Mouse (Mus musculus) liver, adult 2 months (tissue): ENCODE measurements around the gene 1700019D03Rik. TPM values are rescaled to one million over a fixed set of nuclear protein-coding genes. Genes with fewer than 3 reads are reported as not detected.

Source experiments
- DNase-seq: peaks from one replicate; pipeline ENCODE4 v3.0.0-alpha.2; 2011; ENCODE audit warnings: low read depth, low spot score; ENCODE audit errors: extremely low read depth
- H3K27ac ChIP-seq: fragments of 200-500 bp; replicated peaks from 2 replicates; pipeline ENCODE4 v1.5.1; 2012; ENCODE audit warnings: low read depth, mild to moderate bottlenecking, control low read depth, inconsistent platforms, low read length; ENCODE audit not compliant: insufficient read depth
- H3K27me3 ChIP-seq: fragments of 200-500 bp; 2 replicates; pipeline ENCODE4 v1.6.1; 2012; ENCODE audit warnings: mild to moderate bottlenecking, moderate library complexity, low read length, inconsistent platforms; ENCODE audit not compliant: control insufficient read depth, insufficient read depth
- H3K36me3 ChIP-seq: fragments of 200-500 bp; 2 replicates; pipeline ENCODE4 v1.6.1; 2012; ENCODE audit warnings: low read length, inconsistent platforms; ENCODE audit not compliant: control insufficient read depth, insufficient read depth
- H3K4me1 ChIP-seq: fragments of 200-500 bp; 2 replicates; pipeline ENCODE4 v1.6.1; 2011; ENCODE audit warnings: low read length; ENCODE audit not compliant: control insufficient read depth, insufficient read depth
- H3K4me3 ChIP-seq: fragments of 200-500 bp; 2 replicates; pipeline ENCODE4 v1.5.1; 2011; ENCODE audit warnings: low read depth, mild to moderate bottlenecking, control low read depth, low read length, moderate library complexity; ENCODE audit not compliant: insufficient read depth
- H3K79me2 ChIP-seq: fragments of 200-500 bp; 2 replicates; pipeline ENCODE4 v1.6.1; 2012; ENCODE audit warnings: inconsistent platforms, mild to moderate bottlenecking, low read length, moderate library complexity; ENCODE audit not compliant: control insufficient read depth, insufficient read depth
- H3K9ac ChIP-seq: fragments of 200-500 bp; 2 replicates; pipeline ENCODE4 v1.6.1; 2012; ENCODE audit warnings: low read depth, mild to moderate bottlenecking, control low read depth, inconsistent platforms, low read length
- CTCF ChIP-seq: fragments of 200-500 bp; IDR thresholded peaks from 2 replicates; pipeline ENCODE4 v1.5.1; 2011; ENCODE audit warnings: low read depth, low read length, control low read depth
- POLR2A ChIP-seq: fragments of 200-500 bp; IDR thresholded peaks from 2 replicates; pipeline ENCODE4 v1.6.1; 2011; ENCODE audit warnings: low read length, control low read depth; ENCODE audit not compliant: insufficient read depth; ENCODE audit errors: extremely low read depth
- WGBS: fragments of 180-500 bp; shearing (Covaris S2); methylation state at CpG from one replicate; pipeline ENCODE4 v1.1.7; 2018; 5-methylcytosine and 5-hydroxymethylcytosine counted together
- polyA plus RNA-seq: library from polyadenylated mRNA; depleted of rRNA; stranded (reverse); fragments of >200 nt; gene quantifications from 2 replicates; pipeline ENCODE4 v1.2.3, GENCODE M21; 2012
- total RNA-seq: library from RNA; depleted of rRNA; stranded (reverse); fragments of >200 nt; gene quantifications from 2 replicates; pipeline ENCODE4 v1.2.3, GENCODE M21; 2014

The 1700019D03Rik gene
- total and polyA plus RNA-seq, 2 experiments, result not detected

DNA sequence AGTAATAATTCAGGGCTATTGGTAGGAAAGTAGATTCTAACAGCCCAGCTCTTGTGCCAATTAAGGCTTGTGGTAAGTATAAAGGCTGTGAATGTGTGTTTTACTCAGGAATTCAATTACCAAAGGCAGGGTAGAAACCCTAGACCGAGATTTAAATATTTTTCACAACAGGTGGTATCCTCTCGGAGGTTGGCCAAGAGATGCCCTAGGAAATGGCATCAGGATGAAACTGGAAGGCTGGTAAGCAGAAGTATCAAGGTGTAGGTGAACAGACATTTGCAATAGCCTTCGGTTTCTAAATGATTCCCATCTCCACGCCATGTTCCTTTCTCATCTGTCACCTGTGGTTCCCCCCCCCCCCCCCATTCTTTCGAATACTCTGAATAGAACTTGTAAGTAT, 4.4 kb downstream of the 1700019D03Rik start:
- H3K36me3 ChIP-seq, result no peaks in the 10 kb centered on the region
- H3K4me3 ChIP-seq, result no peak overlapping the region
- WGBS, result 84% methylated on average over 5 of the region's 5 CpGs
- DNase-seq, result no peak
- no peak for TF ChIP-seq CTCF
- H3K27ac ChIP-seq, result no peak overlapping the region
- no peaks in the 10 kb centered on the region for H3K79me2 ChIP-seq
- H3K27me3 ChIP-seq, result no peaks in the 10 kb centered on the region
- no peak overlapping the region for H3K9ac ChIP-seq
- no peaks in the 10 kb centered on the region for H3K4me1 ChIP-seq

DNA sequence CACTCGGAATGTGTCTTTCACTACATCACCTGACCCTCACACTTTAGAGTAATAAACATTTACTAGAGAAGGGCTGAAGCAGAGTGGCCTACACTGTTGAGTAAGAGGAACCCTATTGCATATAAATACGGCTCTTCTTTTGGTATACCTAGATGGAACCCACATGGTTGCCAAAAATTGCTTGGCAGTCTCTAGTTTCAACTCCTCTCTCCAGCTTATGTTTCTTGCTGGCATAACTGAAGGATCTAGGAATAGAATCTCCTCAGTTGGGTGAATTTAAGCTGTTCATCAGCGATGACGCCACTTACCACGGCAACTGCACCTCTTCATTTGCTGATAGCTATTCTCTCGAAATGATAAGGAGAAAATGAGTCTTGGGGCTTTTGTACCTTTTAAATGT, 5.3 kb downstream of the 1700019D03Rik start:
- H3K9ac ChIP-seq, result no peak overlapping the region
- H3K36me3 ChIP-seq, result no peaks in the 10 kb centered on the region
- H3K27me3 ChIP-seq, result no peaks in the 10 kb centered on the region
- no peak for DNase-seq
- TF ChIP-seq CTCF (no peak), POLR2A (no peak)
- H3K4me3 ChIP-seq, result no peak overlapping the region
- no peaks in the 10 kb centered on the region for H3K4me1 ChIP-seq
- no peaks in the 10 kb centered on the region for H3K79me2 ChIP-seq
- no peak overlapping the region for H3K27ac ChIP-seq
- 82% methylated on average over 6 of the region's 6 CpGs for whole genome bisulfite sequencing

DNA sequence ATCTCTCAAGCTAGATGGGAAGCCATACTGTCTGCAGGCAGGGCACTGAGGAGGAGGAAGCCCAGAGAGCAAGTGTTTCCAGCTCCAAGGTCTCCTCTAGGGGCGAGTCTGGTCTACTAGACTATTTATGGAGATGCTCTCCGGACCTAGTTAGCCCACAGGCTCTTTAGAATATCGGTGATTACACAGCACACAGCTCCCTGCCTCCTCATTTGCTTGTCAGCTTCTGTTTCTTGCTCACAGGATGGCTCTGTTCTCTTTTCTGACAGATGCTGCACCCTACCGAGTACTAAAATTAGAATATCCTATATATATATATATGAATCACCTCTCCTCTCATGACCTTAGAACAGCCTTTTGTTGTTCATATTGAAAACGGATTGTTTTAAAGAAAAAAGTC, 33.3 kb downstream of the 1700019D03Rik start:
- WGBS, result 70% methylated on average over 5 of the region's 5 CpGs
- no peak overlapping the region for H3K27ac ChIP-seq

DNA sequence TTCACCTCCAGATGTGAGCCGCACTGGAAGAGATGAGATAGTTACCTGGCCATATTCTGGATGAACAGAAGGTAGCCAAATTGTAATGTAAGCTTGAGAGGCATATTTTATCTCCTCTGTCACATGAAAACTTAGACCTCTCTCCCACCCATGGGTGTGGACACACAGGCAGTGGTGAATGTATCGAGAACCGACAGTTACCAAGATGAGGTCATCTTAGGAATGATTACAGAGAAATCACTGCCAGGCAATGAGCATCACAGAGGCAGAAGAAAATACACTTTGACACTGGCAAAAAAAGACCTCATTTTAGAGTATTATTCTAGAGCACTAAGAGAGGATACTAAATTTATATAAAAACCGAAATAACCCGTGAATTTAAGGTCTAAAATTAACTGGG, 46.8 kb downstream of the 1700019D03Rik start:
- Histone ChIP-seq H3K4me1 (no peaks in the 10 kb centered on the region), H3K36me3 (no peaks in the 10 kb centered on the region), H3K4me3 (no peak overlapping the region), H3K9ac (no peak overlapping the region), H3K79me2 (no peaks in the 10 kb centered on the region), H3K27me3 (no peaks in the 10 kb centered on the region), H3K27ac (no peak overlapping the region)
- DNase-seq, result no peak
- 74% methylated on average over 5 of the region's 5 CpGs for WGBS
- no peak for TF ChIP-seq CTCF
- TF ChIP-seq POLR2A, result no peak

More for the DNA sequence above, 33.3 kb downstream of the 1700019D03Rik start:
- H3K36me3 ChIP-seq, result no peaks in the 10 kb centered on the region
- no peak overlapping the region for H3K9ac ChIP-seq
- H3K4me3 ChIP-seq, result no peak overlapping the region
- H3K4me1 ChIP-seq, result no peaks in the 10 kb centered on the region
- H3K27me3 ChIP-seq, result no peaks in the 10 kb centered on the region
- TF ChIP-seq CTCF, result no peak
- no peak for TF ChIP-seq POLR2A
- DNase-seq, result no peak
- no peaks in the 10 kb centered on the region for H3K79me2 ChIP-seq

DNA sequence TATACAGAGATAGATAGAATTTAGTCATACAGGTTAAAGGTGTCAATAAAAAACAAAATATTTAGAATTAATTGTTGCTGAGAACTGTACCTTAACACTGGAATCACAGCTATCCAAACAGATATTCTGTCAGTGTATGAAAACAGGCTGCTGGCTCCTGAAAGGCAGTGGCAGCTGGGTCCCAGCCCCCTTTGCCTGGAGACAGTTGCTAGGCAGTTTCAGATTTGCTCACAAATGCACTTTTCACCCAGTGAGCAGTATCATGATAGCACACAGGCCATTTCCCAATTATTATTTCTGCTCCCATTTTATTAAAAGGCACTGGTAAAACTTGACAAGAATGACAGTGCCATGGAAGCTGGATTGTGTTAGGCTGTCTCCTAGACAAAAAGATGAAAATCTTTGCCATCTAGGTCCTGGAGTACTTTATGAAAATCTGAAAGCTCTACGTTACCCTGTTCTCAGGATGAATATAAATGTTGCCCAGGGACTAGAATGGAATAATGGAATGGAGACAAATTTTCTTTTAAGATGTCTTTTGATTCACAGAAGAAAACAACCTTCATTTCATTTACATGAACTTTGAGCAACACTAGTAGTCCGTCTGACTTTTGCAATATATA, 48.0 kb downstream of the 1700019D03Rik start:
- Histone ChIP-seq H3K4me1 (no peaks in the 10 kb centered on the region), H3K9ac (no peak overlapping the region), H3K27ac (no peak overlapping the region), H3K4me3 (no peak overlapping the region), H3K36me3 (no peaks in the 10 kb centered on the region), H3K79me2 (no peaks in the 10 kb centered on the region), H3K27me3 (no peaks in the 10 kb centered on the region)
- DNase-seq, result no peak
- TF ChIP-seq POLR2A (no peak), CTCF (no peak)
- 81% methylated on average over 2 of the region's 2 CpGs for WGBS

DNA sequence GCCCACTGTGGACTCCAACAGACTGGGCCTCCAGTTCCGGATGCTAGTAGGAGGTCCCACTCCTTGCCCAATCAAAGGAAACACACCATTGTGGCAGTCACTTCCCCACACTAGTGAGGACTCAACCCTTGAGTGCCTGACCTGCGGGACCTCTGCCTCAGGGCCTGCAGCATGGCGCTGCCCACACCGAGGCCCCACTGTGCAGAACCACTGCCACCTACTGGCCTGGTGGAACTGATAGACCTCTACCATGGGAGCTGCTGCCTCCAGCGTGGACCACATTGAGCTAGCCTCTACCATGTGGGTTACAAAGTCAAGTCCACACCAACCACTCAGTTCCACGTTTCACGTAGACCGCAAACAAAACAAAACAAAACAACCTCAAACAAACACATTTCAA, 55.4 kb downstream of the 1700019D03Rik start:
- Histone ChIP-seq H3K79me2 (no peaks in the 10 kb centered on the region), H3K4me3 (no peak overlapping the region), H3K36me3 (no peaks in the 10 kb centered on the region), H3K27me3 (no peaks in the 10 kb centered on the region), H3K9ac (no peak overlapping the region), H3K4me1 (no peaks in the 10 kb centered on the region), H3K27ac (no peak overlapping the region)
- 85% methylated on average over 8 of the region's 8 CpGs for WGBS
- TF ChIP-seq CTCF (no peak), POLR2A (no peak)
- no peak for DNase-seq
